Mouse (Mus musculus) embryonic fibroblast, embryonic 13.5 days (primary cell): Measurements from ENCODE around the gene Srpr.

Experiments used
- CTCF ChIP-seq: IDR thresholded peaks from 2 replicates; pipeline ENCODE4 v1.5.1; 2011; ENCODE audit warnings: mild to moderate bottlenecking, control low read depth, low read length, moderate library complexity, borderline replicate concordance; ENCODE audit not compliant: insufficient read depth
- POLR2A ChIP-seq: IDR thresholded peaks from 2 replicates; pipeline ENCODE4 v1.6.1; 2011; ENCODE audit warnings: low read depth, mild to moderate bottlenecking, control low read depth, low read length, moderate library complexity

DNA sequence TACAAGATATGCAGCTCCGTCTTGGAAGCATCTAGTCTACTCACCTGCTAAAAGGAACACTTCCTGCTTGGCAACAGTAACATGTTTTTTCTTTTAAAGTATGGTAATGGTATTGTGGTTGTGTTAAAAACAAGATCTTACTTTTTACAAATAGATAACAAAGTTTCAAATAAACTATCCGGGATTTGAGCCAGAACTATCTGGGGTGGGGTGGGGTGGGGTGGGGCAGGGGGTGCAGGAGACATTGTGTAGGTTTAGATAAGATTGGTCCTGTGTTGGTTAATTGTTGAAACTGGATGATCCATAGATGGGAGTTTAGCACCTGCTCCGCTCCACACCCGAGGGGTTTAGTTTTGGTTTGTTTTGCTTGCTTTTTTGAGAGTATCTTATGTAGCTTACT is 62.4 kb downstream of the Srpr start:
- no peak for TF ChIP-seq CTCF
- TF ChIP-seq POLR2A = no peak
